Mouse (Mus musculus) adrenal gland, postnatal 14 days (tissue): ENCODE results near the gene Zfp398. TPM values are rescaled to one million over a fixed set of nuclear protein-coding genes. Genes with fewer than 3 reads are reported as not detected.

Source experiments
- DNase-seq: peaks from one replicate; pipeline ENCODE4 v3.0.0; 2021; ENCODE audit warnings: mixed read lengths
- microRNA-seq, 2 experiments: library from miRNA; unstranded; fragments of <30 nt; microRNA quantifications; one replicate each; pipeline ENCODE4 v1.2.0; 2021
- total RNA-seq: library from RNA; stranded (reverse); gene quantifications from 2 replicates; pipeline ENCODE4 v1.2.3, GENCODE M21; 2021

The Zfp398 gene
- total RNA-seq, 1 experiment from 2014 or later, result 9.3 TPM

GRCm38 (mm10) chr6:47903587-47903986, 68.1 kb downstream of the Zfp398 start:
- DNase-seq, result no peak

GRCm38 (mm10) chr6:47904361-47904760, 68.9 kb downstream of the Zfp398 start:
- DNase-seq, result no peak

GRCm38 (mm10) chr6:47904917-47905695, 69.6 kb downstream of the Zfp398 start:
- no peak for DNase-seq

DNA sequence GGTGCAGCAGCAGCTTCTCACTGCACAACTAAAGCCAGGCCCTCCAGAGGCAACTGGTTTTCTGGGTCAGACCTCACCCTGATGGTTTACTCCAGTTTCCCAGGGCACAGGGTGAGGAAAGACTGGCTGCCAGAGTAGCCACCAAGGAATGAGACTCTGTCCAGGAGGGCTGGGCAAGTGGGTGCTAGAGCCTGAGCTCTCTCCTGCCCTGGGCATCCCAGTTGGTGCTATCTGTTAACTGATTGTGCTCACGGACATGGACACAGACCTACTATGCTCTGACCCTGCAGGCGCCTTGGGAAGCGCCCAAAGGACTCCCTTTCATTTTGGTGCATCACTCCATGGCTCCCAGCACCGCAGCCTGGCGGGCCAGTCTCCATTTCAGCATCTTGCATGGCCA, 70.9 kb downstream of the Zfp398 start:
- no peak for DNase-seq

DNA sequence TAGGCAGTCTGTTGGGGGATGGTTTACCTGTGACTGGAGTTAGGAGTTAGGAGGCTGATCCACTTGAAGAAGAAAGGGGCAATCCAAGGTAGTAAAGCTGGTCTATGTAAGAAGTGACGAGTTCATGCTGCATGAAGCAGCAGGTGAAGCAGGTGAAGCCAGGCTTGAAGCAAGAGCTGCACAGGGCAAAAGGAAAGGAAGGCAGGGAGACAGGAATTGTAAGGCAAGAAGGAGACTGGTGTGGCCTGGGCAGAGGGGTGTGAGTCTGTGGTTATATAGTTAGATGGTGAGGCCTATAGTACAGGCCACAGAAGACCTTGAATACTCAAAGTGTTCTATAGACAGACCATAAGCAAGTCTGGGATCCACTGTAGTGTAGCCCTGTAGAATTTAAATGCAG, 73.5 kb downstream of the Zfp398 start:
- DNase-seq, result no peak

- no peak for DNase-seq
Observed at GRCm38 (mm10) chr6:47911650-47912049, 76.2 kb downstream of the Zfp398 start.

GRCm38 (mm10) chr6:47912991-47913390, 77.5 kb downstream of the Zfp398 start:
- DNase-seq, result no peak

DNA sequence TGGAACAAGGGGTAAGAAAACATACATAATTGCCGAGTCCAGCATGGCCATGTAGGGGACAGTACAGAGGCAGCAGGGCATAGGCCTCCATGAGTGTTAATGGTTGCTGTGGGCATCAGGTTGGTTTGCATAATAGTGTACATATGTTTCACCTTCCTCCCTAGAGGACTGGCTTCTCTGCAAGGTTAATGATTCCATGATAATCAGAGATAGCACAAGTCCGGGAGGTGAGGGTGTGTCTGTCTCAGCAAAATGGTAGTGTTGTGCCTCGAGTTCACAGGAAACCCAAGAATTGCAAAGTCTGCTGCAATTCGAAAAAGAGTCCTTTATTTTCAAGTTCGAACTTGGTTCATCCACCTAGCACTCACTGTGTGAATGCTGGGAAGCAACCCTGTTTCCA, 81.6 kb downstream of the Zfp398 start:
- no peak for DNase-seq

GRCm38 (mm10) chr6:47918768-47919274, 83.4 kb downstream of the Zfp398 start:
- no peak for DNase-seq

DNA sequence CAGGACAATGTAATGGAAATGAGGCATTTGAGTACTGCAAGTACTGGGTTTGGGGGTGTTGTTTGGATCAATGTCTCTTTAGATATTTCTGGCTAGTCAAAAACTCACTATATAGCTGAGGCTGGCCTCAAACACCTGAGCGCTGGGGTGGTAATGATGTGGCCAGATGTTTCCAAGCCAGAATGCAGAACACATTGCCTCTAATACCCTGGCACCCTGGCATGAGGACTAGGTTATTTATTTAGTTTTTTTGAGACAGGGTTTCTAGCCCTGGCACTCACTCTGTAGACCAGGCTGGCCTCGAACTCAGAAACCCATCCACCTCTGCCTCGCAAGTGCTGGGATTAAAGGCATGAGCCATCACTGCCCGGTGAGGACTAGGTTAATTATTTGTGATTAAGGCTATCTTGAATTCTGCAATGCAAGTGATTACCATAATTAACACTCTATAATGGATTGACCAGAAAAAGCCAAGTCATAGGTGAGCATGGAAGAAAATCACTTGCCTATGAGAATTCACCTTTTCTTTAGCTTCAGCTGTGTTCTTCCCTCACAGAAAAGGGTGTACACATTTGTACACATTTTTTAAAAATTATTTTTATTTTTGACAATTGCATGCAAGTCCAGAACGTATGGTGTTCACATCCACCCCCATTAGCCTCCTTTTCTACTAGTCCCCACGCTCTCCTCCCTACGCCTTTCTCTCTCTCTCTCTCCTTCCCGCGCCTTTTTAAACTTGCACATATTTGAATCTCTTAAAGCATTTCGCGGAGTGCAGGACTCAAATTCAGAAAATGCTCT, 84.4 kb downstream of the Zfp398 start:
- DNase-seq, result no peak

DNA sequence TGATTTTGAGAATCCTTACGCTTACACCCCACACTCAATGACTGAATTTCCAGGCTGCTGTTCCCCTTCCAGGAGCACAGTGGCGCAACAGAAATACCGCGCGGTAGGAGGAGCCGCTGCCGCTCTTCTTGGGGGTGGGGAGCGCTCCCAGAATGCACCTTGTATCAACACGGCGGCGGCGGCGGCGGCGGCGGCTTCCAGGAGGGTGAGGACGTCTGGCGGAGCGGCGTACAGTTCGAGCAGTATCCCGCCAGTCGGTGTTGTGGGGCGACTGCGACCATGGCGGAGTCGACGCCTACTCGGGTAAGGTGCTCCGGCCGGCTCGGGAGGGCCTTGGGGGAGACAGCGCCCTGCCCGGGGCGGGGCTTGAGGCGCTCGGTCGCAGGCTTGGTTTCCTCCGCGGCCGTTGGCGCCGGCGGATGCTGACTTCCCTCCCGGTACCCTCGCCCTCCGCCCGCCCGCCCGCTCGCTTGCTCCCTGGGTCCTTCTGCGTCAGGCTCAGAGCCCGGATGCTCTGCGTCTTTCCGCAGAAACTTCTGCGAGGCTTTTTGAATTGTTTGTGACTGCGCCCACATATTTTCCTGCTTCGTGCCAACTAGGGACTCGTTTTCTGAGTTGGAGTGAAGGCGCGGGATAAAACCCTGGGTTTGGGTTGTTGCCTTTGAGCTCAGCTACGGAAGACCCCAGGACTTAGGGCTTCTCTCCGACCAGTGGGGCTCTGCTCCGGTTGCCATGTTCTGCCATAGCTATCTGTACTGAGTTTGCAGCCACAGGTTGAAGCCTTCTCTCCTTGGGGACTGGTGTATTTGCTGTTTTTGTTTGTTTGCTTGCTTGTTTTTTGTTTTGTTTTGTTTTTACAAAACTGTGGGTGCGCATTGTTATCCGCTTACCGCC, 85.2 kb downstream of the Zfp398 start, which contains the start of gene Zfp212:
Gene Zfp212, plus strand, starts transcription at position 30 of the 894 bp plus-strand sequence.
- DNase-seq, result peak; percentile 94

Small RNA genes lying within 50 kb of the gene (microRNA-seq; reads per million reads assigned to microRNA genes)
- gene Mir704, result 0 reads per million in 2 experiments

Other genes with a start within 250 kb of the Zfp398 start
- 36.6 and 38.2 TPM in 2 replicates for gene Ezh2, start 240.3 kb upstream of the Zfp398 start, total RNA-seq
- 80.5 and 90.4 TPM in 2 replicates for gene Pdia4, start 22.2 kb upstream of the Zfp398 start, total RNA-seq
- gene Zfp786, start 4.8 kb upstream of the Zfp398 start, total RNA-seq, result 1.2 and 1.3 TPM in 2 replicates
- 11.6 and 13.7 TPM in 2 replicates for gene Zfp282, start 41.5 kb downstream of the Zfp398 start, total RNA-seq
- 14.7 and 15.8 TPM in 2 replicates for gene Zfp212, start 84.8 kb downstream of the Zfp398 start, total RNA-seq
- gene Zfp956, start 117.7 kb downstream of the Zfp398 start, total RNA-seq, result 5.8 and 10.1 TPM in 2 replicates
- 16.9 and 26.7 TPM in 2 replicates for gene Zfp777, start 213.2 kb downstream of the Zfp398 start, total RNA-seq